Mouse (Mus musculus) testis, adult 2 months (tissue): Measurements from ENCODE around the gene Gnb1.

Experiments used
- CTCF ChIP-seq: fragments of 200-500 bp; IDR thresholded peaks from 2 replicates; pipeline ENCODE4 v1.5.1; 2012; ENCODE audit warnings: low read depth, mild to moderate bottlenecking, inconsistent platforms, low read length, moderate library complexity; ENCODE audit not compliant: control insufficient read depth, insufficient read depth, insufficient replicate concordance
- POLR2A ChIP-seq: fragments of 200-500 bp; IDR thresholded peaks from 2 replicates; pipeline ENCODE4 v1.6.1; 2012; ENCODE audit warnings: low read depth, mild to moderate bottlenecking, inconsistent platforms, low read length, moderate library complexity; ENCODE audit not compliant: control insufficient read depth

- TF ChIP-seq POLR2A: no peak
- TF ChIP-seq CTCF: no peak
Observed at GRCm38 (mm10) chr4:155473319-155473718, 17.8 kb upstream of the Gnb1 start.
